Mouse (Mus musculus): ENCODE results near the gene Akap12. TPM values are rescaled to one million over a fixed set of nuclear protein-coding genes. Genes with fewer than 3 reads are reported as not detected.

The Akap12 gene
- polyA plus RNA-seq, 1 experiment from 2014 or later: 33.9 TPM

Other genes starting within 250 kb of the Akap12 start
- 10.8 and 14.0 TPM in 2 replicates for gene Zbtb2, start 121.7 kb downstream of the Akap12 start, polyA plus RNA-seq (2014; fragmentation: Nextera tagmentation; extraction: Ambion mirVana)
- 87.3 and 91.7 TPM in 2 replicates for gene Rmnd1, start 166.0 kb downstream of the Akap12 start, polyA plus RNA-seq (2014; fragmentation: Nextera tagmentation; extraction: Ambion mirVana)
- gene Armt1, start 166.1 kb downstream of the Akap12 start, polyA plus RNA-seq (2014; fragmentation: Nextera tagmentation; extraction: Ambion mirVana): 20.2 and 23.3 TPM in 2 replicates
- gene Ccdc170, start 216.1 kb downstream of the Akap12 start, polyA plus RNA-seq (2014; fragmentation: Nextera tagmentation; extraction: Ambion mirVana): 0.11 TPM in 1 of 2 replicates, not detected in the other

Data from heart, embryonic 11.5 days (tissue).